Mouse (Mus musculus) monocyte, adult 2 months (primary cell): Measurements from ENCODE around the gene Pex11g.

Experiments used
- DNase-seq, 2 experiments: peaks; one replicate each; pipeline ENCODE4 v3.0.0; 2022; ENCODE audit warnings: low spot score in 2 of 2, low read depth in 1 of 2

Gene Pex11g

DNA sequence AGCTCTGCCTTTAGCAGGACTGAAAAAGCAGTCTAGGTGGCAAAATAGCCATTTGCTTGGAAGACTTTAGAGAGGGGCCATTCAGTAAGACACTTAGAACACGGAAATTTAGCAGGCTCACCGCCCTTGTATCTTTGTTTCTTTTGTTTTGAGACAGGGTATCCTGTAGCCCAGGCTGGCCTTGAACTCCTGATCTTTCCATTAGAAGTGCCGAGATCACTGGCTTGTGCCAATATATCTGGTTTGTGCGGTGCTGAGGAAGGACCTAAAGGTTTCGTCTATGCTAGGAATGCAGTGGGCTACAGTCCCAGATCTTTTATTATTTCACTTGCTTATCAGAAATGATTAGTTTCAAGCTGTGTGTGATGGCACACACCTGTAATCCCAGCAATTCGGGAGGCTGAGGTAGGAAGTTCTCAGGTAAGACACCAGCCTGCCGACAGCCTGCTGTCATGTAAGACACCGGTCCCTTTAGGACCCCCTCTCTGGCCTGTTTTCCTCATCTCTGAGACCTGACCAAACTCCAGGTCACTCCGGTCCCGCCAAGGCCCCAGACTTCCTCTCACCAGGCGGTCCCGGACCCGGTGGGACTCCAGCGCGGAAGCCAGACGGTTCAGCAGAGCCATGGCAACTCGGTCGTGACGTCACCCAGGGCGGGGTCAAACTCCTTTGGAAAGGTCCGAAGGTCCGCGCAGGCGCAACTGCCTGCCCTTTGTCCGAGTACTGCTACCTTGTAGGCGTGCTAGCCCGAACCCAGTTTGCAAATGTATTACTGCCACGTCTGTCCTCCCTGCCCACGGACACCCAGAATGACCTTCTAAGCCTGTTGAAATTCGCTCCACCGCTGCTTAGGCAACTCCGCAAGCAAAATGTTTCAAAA is at the start of gene Pex11g:
Gene Pex11g, minus strand, starts transcription at position 675 of the 880 bp plus-strand sequence.
- peak; percentile 87 to 93 for DNase-seq

DNA sequence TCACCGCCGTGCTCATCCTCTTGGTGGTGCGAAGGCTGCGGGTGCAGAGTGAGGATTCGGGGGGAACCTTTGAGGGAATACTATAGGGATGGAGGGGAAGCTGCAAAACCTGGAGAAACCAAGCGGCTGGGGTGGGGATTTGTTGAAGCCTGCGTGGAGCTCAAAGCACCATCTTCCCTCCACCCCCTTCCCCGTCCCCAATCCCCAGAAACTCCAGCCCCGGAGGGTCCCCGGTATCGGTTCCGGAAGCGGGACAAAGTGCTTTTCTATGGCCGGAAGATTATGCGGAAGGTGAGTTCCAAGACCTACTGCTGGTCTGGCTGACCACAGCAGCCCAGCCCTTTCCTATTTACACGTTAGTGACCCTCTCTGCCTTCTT is 49.6 kb upstream of the Pex11g start:
- DNase-seq = no peak

DNA sequence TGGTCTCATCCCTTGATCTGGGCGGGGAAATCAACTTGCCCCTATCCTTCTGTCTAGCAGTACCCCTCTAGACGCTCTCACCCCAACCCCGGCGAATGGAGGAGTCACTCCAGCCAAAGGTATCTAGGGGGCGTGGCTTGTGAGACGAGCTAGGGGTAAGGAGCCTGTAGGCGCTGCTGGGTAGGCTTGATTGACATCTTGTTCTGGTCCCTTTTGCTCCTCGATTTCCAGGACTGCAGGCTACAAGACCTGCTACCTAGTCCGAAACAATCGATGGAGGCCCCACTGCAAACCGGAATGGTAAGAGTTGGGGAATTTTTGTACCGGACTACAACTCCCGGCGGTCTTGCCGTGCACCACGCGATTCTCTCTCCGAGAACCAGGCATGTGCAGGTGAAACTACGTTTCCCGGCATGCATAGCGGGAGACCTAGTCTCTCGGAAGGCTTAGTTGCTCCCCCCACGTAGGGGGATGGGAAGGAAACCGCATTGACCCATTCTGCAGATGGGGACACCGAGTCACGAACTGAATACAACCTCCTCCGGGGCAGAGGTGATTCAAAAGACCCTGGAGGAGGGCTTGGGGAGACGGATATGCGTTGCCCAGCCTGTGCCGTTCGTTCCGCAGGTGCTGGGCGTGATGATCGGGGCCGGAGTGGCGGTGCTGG is 49.1 kb upstream of the Pex11g start:
- DNase-seq = peak; percentile 60 to 75

DNA sequence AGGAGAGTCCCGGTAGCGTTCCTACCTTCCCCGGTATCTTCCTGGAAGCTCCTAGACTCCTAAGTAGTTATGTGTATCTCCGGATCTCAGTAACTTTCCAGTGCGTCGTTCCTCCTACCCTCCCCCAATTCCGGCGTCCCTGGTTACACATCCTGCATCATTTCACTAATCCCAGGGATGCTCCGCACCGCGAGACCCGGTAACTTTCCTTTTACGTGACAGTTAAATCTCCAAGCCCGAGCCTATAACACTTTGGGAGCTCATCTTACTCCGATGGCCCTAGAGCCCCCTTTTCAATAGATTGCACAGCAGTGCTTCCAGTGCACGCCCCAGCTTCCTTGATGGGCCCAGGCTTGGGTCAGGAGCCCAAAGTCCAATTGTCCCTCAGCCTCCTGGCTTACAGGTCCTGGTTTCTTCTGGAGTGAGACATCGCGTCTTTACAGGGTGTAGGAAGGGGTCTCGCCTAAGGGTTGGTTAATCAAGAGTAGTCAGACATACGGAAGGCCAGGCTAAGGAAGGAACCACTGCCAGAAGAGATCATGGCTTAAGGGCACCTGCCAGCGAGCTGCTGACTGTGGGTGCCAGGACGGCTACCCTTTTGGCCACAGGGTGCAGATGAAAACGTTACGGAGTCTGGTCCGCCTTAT is 48.4 kb upstream of the Pex11g start:
- DNase-seq = no peak

DNA sequence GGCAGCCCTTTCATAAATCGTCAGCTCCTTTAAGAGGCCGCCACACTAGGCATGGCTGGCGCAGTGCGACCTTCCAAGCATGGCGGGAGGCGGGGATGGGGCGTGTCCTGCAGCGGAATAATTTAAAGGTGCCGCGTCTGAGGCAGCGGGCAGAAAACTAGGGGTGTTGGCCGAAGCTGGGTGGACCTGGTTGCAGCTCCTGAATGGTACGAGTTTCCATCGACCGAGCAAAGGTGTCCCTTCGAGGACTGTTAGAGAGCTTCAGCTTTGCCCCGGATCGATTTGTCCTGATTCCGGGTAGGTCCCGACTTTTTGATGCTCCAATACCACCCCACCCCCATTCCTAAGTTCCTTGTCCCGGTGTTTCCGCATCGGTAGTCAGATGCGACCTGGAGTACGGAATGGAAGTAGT is 47.8 kb upstream of the Pex11g start, which contains the start of gene Pnpla6:
Gene Pnpla6, plus strand, starts transcription at position 125 of the 412 bp plus-strand sequence.
- DNase-seq = peak in 1 of 2 experiments; percentile 58

DNA sequence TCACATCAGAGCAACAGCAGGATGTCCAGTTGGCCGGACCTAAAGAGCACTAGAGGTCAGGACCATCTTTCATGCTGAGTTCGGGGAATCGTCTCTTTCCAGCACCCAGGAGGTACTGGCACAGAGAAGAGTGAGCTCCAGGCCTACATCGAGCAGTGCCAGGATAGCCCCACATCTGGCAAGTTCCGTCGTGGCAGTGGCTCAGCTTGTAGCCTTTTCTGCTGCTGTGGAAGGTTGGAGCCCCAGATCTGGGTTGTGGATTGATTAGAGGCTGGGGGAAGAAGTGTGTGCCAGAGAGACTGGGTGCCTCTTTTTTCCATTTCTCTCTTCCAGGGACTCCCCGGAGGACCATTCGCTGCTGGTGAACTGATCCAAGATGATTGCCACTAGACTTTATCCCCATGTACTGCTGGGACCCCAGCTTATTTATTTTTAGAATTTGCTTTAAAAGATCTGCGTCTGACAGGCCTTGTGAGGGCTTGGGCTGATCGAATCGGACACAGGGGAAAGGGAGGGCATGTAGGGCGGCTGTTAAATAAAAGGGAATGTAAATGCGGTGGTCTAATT is 47.3 kb upstream of the Pex11g start:
- DNase-seq = no peak

DNA sequence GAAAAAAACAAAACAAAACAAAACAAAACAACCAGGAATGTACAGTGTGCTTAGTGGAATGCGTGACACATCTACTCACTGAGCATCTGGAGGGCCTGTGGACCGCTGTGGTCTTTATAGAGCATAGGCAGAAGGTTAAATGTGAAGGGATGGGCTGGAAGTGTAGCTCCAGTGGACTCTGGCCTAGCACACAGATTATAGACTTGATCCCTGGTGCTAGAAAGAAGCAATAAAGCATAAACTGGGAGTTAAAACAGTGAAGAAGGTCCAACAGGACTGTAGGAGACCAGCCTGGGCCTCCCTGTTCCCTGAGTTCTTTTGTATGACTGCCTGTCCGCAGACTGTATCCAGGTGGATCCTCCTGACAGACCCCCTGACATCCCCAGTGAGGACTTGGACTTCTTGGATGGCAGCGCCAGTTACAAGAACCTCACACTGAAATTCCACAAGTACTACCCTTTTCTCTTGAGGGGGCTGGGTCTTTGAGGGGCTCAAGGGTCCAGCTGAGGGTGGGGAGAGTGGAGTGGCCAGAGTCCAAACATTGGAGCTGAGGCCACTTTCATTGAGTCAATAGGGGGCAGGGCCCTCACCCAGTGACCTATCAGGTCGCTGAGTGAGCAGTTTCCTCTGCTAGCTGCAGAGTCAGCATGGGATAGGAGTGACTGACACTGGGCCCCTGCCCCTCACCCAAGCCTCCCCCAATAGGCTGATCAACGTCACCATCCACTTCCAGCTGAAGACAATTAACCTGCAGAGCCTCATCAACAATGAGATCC is 40.7 kb upstream of the Pex11g start:
- DNase-seq = no peak

DNA sequence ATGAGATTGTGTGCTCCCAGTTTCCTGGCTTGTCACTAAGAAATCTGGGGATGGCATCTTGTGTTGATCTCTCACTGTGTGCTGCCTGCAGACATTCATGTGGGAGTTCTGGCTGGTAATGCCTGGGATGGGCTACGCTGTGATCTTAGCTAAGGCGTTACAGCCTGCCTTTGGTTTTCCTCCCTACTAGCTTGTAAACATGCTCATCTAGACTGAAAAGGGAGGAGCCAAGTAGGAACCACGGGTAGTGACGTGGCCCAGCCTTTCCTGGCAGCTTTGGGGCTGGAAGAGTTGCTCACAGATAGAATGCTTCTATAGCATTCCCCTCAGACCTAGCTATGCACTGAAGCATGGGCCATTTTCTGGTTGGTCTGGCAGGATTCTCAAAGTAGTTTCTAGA is 34.7 kb upstream of the Pex11g start:
- no peak for DNase-seq

DNA sequence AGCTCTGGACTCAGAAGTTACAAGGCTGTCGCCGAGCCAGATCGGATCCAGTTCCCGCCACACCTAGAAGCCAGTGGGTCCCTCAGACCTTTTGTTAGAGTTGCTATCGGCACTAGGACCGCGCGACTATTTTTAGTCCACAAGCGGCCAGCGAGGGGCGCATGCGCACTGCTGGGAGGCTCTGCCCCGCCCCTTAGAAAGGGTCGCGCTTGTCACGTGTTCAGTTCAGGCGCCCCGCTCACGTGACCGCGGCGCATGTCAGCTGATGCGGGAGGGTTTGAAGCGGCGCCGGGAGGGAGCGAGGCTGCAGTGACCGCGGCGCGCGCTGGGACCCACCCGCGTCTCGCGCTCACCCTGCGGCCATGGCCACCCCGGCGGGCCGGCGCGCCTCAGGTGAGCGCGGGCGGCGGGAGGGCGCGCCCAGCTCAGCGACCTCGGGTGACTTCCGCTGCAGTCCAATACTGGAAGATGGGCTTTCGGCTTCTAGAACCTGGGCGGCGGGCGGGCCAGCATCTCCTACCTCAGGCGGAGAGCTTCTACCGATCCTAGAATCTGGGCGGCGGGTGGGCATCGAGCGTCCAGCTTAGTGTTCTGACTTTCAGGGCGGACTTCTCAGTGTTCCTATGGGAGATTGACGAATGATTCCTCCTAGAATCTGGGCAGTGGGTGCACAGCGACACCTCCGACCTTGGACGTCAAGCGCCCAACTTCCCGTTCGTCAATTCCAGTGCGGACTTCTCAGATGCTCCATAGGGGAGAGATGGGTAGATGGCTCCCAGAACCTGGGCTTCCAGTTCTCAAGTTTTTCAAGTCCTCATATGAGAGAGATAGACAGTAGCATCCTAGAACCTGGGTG is 33.0 kb upstream of the Pex11g start, which contains the start of gene Mcoln1:
Gene Mcoln1, plus strand, starts transcription at position 223 of the 856 bp plus-strand sequence.
- DNase-seq = peak; percentile 92 to 95

DNA sequence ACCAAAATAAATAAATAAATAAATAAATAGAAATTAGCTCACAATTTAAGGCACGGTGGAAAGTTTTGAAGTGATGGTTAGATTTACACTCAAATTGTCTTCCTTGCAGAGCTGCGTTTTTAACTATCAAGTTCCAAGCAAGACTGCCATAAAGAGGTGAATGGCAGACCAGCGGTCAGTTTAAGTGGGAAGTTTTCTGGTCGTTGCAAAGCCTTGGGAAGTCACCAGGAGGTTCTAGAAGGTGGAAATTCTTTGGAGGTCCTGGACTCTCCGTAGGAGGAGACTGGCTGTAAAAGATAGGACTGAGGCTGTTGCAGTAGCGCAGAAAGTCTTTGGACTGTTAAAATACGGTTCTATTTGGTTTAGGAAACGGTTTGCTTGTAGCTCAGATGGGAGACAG is 32.3 kb upstream of the Pex11g start:
- DNase-seq = no peak

DNA sequence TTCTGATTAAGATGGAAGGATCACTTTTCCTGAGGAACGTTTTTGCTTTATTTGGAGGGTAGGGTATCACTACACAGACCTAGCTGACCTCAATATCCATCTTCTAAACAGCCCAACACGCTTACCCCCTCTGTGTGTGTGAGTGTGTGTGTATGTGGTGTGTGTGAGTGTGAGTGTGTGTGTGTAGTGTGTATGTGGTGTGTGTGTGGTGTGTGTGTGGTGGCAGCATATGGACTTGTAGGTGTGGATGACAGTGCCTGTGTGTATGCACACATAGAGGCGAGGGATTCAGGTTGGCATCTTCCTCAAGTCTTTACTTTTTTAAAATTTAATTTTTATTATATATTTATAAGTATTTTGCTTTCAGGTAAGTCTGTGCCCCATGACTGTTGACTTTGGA is 31.1 kb upstream of the Pex11g start:
- no peak for DNase-seq

DNA sequence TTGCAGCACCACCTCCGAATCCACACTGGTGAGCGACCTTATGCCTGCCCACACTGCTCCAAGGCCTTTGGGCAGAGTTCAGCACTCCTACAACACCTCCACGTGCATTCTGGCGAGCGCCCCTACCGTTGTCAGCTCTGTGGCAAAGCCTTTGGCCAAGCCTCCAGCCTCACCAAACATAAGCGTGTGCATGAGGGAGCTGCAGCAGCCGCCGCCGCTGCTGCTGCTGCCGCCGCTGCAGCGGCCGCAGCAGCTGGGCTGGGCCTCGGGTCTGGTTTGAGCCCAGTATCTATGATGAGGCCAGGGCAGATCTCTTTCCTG is 28.9 kb upstream of the Pex11g start:
- DNase-seq = no peak

DNA sequence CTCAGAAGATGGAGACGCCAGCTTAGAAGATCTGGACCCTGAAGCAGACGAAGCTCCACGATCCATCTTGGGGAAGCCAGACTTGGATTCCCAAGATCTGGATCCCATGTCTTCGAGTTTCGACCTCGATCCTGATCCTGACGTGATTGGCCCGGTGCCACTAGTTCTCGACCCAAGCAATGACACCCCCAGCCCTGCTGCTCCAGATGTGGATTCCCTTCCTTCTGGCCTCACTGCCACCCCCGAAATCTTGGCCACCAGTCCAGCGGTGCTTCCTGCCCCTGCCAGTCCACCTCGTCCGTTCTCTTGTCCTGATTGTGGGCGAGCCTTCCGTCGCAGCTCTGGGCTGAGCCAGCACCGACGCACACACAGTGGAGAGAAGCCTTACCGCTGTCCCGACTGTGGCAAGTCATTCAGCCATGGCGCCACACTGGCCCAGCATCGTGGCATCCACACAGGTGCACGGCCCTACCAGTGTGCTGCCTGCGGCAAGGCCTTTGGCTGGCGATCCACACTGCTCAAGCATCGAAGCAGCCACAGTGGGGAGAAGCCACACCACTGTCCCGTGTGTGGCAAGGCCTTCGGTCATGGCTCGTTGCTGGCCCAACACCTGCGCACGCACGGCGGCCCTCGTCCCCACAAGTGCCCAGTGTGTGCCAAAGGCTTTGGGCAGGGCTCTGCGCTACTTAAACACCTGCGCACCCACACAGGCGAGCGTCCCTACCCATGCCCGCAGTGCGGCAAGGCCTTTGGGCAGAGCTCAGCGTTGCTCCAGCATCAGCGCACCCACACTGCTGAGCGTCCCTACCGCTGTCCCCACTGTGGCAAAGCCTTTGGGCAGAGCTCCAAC is 28.3 kb upstream of the Pex11g start:
- no peak for DNase-seq

DNA sequence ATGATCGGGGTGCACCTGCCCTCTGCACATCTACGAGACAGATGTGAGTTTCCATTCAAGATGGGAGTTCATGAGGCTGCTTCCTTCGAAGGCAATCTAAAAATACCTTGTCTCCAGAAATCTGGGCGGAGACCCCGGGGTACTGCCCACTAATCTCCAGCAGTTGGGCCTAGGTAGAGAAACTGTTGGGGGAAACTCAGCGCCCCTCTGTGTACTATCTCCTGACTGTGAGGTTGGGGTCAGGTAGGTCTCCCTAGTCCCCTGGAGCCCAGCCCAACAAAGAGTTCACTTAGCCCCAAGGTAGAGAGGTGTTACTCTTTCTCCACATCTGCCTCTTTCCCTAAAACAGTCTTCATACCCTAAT is 26.3 kb upstream of the Pex11g start:
- DNase-seq = no peak

DNA sequence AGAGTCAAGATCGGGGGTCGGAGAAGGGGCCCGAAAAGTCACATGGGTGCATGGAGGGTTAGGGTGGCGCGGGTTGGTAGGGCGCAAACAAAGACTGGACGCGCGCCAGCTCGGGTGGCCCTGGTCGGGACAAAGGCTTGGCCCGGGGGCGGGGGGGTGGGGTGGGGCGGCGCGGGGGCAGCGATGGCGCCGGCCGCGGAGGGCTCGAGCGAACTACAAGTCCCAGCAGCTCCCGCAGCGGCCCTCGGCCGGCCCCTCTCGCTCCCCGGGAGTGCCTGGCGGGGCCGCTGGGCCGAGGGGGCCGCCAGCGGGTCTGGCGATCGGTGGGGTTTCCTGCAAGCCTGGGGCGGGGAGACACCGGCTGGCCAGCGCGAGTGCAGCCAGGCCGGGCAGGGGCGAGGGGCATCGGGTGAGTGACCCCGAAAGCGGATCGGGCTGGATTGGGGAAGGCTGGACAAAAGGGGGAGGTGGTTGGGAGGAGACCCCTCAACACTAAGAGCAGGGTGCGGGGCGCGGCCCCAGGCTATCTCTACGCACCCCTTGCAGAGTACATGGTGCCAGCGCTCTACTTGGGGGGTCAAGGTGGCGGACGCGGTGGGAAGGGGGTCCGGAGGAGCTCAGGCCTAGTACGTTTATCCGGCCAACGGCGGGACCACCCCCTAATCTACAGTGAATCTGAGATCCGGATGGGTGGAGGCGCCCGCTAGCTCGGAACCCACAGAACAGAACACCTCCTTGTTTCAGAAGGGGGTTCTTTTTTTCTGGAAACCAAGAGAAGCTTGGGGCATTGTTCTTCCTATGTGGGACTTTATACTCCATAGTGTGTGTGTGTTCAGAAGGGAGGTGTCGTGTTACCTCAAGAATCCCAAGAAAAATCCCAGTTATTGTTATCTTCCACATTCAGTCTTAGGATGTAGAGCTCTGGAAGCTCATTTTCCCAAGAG is 25.7 kb upstream of the Pex11g start, which contains the start of gene Zfp358:
Gene Zfp358, plus strand, starts transcription at position 238 of the 944 bp plus-strand sequence.
- no peak for DNase-seq

DNA sequence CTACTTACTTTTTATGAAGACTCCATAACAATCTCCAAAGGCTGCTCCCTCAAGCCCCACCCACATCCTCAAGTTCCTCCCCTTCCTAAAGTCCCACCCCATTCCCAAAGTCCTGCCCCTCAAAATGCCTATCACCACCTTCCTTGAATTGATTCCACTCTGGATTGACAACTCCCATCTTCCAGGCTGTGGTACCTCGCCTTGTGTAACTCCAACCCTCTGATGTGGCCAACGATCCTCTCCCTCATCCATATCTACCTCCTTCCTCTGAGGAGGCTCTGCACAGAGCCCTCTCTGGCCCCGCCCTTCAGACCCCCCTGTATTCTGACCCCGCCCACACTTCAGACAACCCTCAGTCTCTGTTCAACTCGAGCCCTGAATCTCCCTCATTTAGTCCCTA is 17.7 kb upstream of the Pex11g start:
- DNase-seq = no peak

DNA sequence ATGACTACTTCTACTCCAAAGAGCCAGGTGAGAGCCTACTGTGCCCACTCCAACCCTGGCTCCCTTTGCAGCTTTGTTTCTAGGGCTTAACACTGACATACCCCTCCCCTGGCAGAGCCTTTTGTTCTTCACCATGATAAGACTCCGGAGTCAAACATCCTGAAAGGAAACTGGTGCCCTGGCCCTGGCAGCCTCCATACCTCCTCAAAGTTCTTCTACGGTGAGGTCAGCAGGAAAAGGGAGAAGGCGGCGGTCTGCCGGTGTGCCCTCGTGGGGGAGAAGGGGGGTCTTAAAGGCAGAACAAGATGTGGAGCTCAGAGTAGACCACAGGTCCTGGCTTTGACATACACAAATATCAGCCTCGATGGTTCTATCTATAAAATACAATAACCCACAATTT is 16.1 kb upstream of the Pex11g start:
- no peak for DNase-seq

DNA sequence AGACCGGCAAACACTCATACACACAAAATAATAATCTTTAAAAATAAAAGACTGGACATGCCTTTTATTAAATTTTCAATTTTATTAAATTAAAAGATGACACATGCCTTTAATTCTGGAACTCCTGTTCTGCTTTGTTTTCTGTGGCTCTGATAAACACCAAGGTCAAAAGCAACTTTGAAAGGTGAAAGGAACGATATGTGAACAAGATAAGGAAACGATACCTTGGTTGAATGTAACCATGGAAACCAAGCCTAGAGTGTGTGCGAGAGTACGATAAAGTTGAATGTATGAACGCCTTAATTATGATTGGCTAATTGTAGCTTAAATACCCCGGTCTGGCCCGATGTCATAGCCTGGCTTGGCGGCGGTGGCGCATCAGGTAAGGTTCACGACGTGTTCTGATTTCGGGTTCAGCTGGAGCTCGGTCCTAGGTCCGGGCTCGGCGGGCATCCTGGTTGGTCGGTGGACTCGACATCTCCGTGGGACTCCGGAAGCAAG is 14.8 kb upstream of the Pex11g start:
- no peak for DNase-seq
